Mouse (Mus musculus) heart, embryonic 13.5 days (tissue): Measurements from ENCODE around the gene Rcor3. TPM values are rescaled to one million over a fixed set of nuclear protein-coding genes. Genes with fewer than 3 reads are reported as not detected.

ENCODE experiments used
- ATAC-seq: fragments of 200-750 bp; cut with Nextera tagmentation; 2 replicates; pipeline ENCODE4 v1.8.0; 2017; ENCODE audit warnings: moderate TSS enrichment; ENCODE audit not compliant: insufficient number of reproducible peaks, low FRiP score, low TSS enrichment; ENCODE audit errors: extremely low read depth
- H3K27ac ChIP-seq: fragments of 300-500 bp; sonication (generic); replicated peaks from 2 replicates; pipeline ENCODE4 v1.5.1; 2015; ENCODE audit warnings: moderate library complexity, mild to moderate bottlenecking, inconsistent platforms
- H3K27me3 ChIP-seq: fragments of 300-500 bp; sonication (generic); replicated peaks from 2 replicates; pipeline ENCODE4 v1.6.1; 2015; ENCODE audit warnings: mild to moderate bottlenecking, inconsistent platforms
- H3K36me3 ChIP-seq: fragments of 300-500 bp; sonication (generic); 2 replicates; pipeline ENCODE4 v1.6.1; 2015; ENCODE audit warnings: mild to moderate bottlenecking, inconsistent platforms
- H3K4me1 ChIP-seq: fragments of 300-500 bp; sonication (generic); 2 replicates; pipeline ENCODE4 v1.6.1; 2015; ENCODE audit warnings: inconsistent platforms
- H3K4me2 ChIP-seq: fragments of 300-500 bp; sonication (generic); 2 replicates; pipeline ENCODE4 v1.6.1; 2015; ENCODE audit warnings: inconsistent platforms, mild to moderate bottlenecking, moderate library complexity
- H3K4me3 ChIP-seq: fragments of 300-500 bp; sonication (generic); 2 replicates; pipeline ENCODE4 v1.5.1; 2015; ENCODE audit warnings: moderate library complexity, mild to moderate bottlenecking, inconsistent platforms
- H3K9ac ChIP-seq: fragments of 300-500 bp; sonication (generic); 2 replicates; pipeline ENCODE4 v1.6.1; 2015; ENCODE audit warnings: inconsistent platforms, mild to moderate bottlenecking, moderate library complexity
- H3K9me3 ChIP-seq: fragments of 300-500 bp; sonication (generic); 2 replicates; pipeline ENCODE4 v1.6.1; 2016; ENCODE audit warnings: inconsistent platforms
- WGBS: fragments of 180-500 bp; shearing (Covaris S2); methylation state at CpG from one replicate; pipeline ENCODE4 v1.1.7; 2015; ENCODE audit warnings: mixed read lengths; 5-methylcytosine and 5-hydroxymethylcytosine counted together
- polyA plus RNA-seq: library from polyadenylated mRNA; unstranded; fragments of >200 nt; fragmentation: Nextera tagmentation; extraction: Ambion mirVana; gene quantifications from 2 replicates; pipeline ENCODE4 v1.2.1, GENCODE M21; 2015

Gene Rcor3
- polyA plus RNA-seq = 27.7 and 30.4 TPM in 2 replicates

- Histone ChIP-seq H3K4me2 (peak within 1 kb of the TSS; percentile 93), H3K9ac (peak within 1 kb of the TSS; percentile 97), H3K4me1 (peaks cover 26% of the 10 kb centered on the region), H3K4me3 (peak within 1 kb of the TSS; percentile 89), H3K9me3 (no peaks in the 10 kb centered on the region), H3K36me3 (peaks cover 9% of the 10 kb centered on the region), H3K27ac (peak within 1 kb of the TSS; percentile 99), H3K27me3 (no peaks in the 10 kb centered on the region)
- under 1% methylated on average over 48 of the region's 88 CpGs for WGBS
- ATAC-seq = peak; percentile 81
Measured at GRCm38 (mm10) chr1:192137926-192138910, at the start of gene Rcor3. TSS of gene Rcor3 (minus strand) at chr1:192138062.

DNA sequence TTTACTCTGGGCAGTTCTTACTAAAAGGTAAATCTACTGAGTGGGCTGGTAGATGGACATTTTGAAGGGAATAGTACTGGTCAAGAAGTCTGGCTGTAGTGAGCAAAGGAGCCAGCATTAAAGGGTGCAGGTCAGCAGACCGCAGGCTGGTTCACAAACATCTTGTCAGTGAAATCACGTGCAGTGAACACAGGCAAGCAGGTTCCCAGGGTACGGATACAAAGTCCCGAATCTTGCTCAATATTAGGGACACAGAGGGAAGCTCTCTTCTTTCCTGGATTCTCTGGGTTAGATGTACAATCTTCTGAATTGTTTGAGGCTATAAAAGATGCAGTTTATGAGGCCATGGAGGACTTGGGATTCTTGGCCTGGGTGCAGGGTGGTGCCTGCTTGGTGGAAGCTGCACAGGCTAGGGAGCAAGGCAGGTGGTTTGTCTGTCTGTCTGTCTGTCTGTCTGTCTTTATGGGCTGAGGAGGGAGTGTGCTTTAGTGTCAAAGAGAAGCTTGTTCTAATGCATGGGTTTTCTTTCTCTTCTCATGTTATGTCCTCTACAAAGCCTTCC, 43.9 kb upstream of the Rcor3 start:
- no peak overlapping the region for H3K9ac ChIP-seq
- peaks cover 5% of the 10 kb centered on the region; the same call in 1 of the 2 replicates for H3K9me3 ChIP-seq
- no peak overlapping the region for H3K27ac ChIP-seq
- ATAC-seq = no peak
- no peak overlapping the region for H3K4me3 ChIP-seq
- 0 out of 2 replicates have a peak, but pooled peaks cover 6% of the 10 kb centered on the region for H3K4me1 ChIP-seq
- H3K27me3 ChIP-seq = no peaks in the 10 kb centered on the region
- no peak overlapping the region for H3K4me2 ChIP-seq
- H3K36me3 ChIP-seq = no peaks in the 10 kb centered on the region
- 65% methylated on average over 4 of the region's 4 CpGs for WGBS

DNA sequence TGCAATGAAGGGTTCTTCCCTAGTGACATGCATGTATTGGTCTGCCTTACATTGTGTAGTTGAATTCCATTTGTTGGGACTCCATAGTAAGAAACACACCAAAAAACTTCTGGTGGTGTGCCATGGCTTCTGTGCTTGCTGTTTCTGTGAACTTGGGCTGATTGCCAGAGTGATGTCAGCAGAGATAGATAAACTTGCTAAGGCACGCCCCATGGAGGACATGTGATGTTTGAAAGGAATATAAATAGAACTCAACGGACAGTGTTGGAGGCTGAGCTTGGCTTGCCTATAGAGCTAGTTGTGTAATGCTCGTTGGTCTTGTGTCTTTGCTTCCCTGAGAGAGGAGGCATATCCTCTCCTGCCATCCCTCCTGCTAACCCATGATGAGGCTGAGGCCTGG, 42.0 kb upstream of the Rcor3 start:
- Histone ChIP-seq H3K4me2 (no peak overlapping the region), H3K27ac (no peak overlapping the region), H3K9ac (no peak overlapping the region), H3K27me3 (no peaks in the 10 kb centered on the region), H3K4me3 (no peak overlapping the region), H3K4me1 (0 out of 2 replicates have a peak, but pooled peaks cover 6% of the 10 kb centered on the region), H3K36me3 (no peaks in the 10 kb centered on the region), H3K9me3 (peaks cover 5% of the 10 kb centered on the region; the same call in 1 of the 2 replicates)
- WGBS = 28% methylated on average over 3 of the region's 3 CpGs
- no peak for ATAC-seq

GRCm38 (mm10) chr1:192171477-192171876, 33.6 kb upstream of the Rcor3 start:
- no peaks in the 10 kb centered on the region for H3K36me3 ChIP-seq
- no peaks in the 10 kb centered on the region for H3K4me1 ChIP-seq
- no peaks in the 10 kb centered on the region for H3K9me3 ChIP-seq
- no peaks in the 10 kb centered on the region for H3K27me3 ChIP-seq
- no peak overlapping the region for H3K4me3 ChIP-seq
- no peak overlapping the region for H3K4me2 ChIP-seq
- WGBS = 86% methylated on average over 3 of the region's 3 CpGs
- H3K27ac ChIP-seq = no peak overlapping the region
- no peak overlapping the region for H3K9ac ChIP-seq
- ATAC-seq = no peak

GRCm38 (mm10) chr1:192151179-192151578, 13.3 kb upstream of the Rcor3 start:
- WGBS = 81% methylated on average over 4 of the region's 4 CpGs
- ATAC-seq = no peak
- H3K9ac ChIP-seq = no peak overlapping the region
- H3K4me2 ChIP-seq = no peak overlapping the region
- no peaks in the 10 kb centered on the region for H3K4me1 ChIP-seq
- no peak overlapping the region for H3K4me3 ChIP-seq
- no peaks in the 10 kb centered on the region for H3K9me3 ChIP-seq
- no peaks in the 10 kb centered on the region for H3K36me3 ChIP-seq
- no peaks in the 10 kb centered on the region for H3K27me3 ChIP-seq
- H3K27ac ChIP-seq = no peak overlapping the region

DNA sequence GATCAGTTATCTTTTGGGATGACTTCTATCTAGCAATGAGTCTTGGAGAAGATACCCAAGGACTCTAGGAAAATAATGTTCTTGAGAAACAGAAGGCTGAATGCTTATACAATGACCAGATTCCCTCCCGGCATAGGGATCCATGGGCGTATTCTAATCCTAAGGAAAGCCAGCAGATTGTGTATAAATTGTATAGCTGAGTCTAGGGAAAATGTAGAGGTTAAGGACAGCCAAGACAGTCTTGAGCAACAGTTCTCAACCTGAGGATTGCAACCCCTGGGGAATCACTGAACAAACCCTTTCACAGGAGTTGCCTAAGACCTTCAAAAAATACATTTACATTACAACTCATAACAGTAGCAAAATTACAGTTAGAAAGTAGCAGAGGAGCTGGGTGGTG, 2.5 kb upstream of the Rcor3 start:
- no peaks in the 10 kb centered on the region for H3K9me3 ChIP-seq
- no peak overlapping the region for H3K4me3 ChIP-seq
- H3K4me2 ChIP-seq = no peak overlapping the region
- no peak overlapping the region for H3K27ac ChIP-seq
- H3K9ac ChIP-seq = no peak overlapping the region
- H3K36me3 ChIP-seq = no peaks in the 10 kb centered on the region
- no peaks in the 10 kb centered on the region for H3K27me3 ChIP-seq
- WGBS = 97% methylated on average over 2 of the region's 2 CpGs
- peaks cover 20% of the 10 kb centered on the region for H3K4me1 ChIP-seq
- ATAC-seq = no peak

DNA sequence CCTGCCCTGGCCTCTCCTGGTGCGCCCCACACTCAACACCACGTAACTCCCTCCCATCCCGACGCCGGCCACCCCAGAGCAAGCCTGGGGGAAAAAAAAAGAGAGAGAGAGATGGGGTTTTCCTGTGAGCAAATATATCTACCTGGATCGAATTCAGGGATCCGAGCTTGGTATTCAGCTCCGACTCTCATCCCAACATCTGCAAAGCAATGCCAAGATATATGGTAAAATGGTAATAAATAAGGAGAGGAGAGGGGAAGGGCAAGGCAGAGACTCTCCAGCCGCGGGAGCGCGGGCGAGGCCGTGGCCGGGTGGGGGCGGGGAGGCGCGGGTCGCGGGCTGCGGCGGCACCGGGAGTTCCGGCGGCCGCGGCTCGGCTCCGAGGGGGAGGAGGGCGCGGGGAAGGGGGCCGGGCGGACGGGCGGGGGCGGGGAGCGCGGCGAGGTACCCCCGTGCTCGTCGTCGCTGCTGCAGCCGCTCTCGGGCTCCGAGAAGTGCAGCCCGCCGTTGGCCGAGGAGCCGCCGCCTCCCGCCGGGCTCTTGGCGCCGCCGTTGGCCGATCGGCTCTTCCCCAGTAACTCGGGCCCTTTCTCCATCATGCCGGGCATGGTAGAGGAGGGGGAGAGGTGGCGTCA, 454 bp downstream of the Rcor3 start:
- H3K4me2 ChIP-seq = peak overlapping the region; percentile 93
- H3K9ac ChIP-seq = peak overlapping the region; percentile 97
- no peaks in the 10 kb centered on the region for H3K27me3 ChIP-seq
- H3K4me1 ChIP-seq = peaks cover 26% of the 10 kb centered on the region
- H3K9me3 ChIP-seq = no peaks in the 10 kb centered on the region
- peaks cover 9% of the 10 kb centered on the region for H3K36me3 ChIP-seq
- peak overlapping the region; percentile 99 for H3K27ac ChIP-seq
- H3K4me3 ChIP-seq = peak overlapping the region; percentile 89
- WGBS = 0% methylated on average over 25 of the region's 61 CpGs
- peak; percentile 2 for ATAC-seq

DNA sequence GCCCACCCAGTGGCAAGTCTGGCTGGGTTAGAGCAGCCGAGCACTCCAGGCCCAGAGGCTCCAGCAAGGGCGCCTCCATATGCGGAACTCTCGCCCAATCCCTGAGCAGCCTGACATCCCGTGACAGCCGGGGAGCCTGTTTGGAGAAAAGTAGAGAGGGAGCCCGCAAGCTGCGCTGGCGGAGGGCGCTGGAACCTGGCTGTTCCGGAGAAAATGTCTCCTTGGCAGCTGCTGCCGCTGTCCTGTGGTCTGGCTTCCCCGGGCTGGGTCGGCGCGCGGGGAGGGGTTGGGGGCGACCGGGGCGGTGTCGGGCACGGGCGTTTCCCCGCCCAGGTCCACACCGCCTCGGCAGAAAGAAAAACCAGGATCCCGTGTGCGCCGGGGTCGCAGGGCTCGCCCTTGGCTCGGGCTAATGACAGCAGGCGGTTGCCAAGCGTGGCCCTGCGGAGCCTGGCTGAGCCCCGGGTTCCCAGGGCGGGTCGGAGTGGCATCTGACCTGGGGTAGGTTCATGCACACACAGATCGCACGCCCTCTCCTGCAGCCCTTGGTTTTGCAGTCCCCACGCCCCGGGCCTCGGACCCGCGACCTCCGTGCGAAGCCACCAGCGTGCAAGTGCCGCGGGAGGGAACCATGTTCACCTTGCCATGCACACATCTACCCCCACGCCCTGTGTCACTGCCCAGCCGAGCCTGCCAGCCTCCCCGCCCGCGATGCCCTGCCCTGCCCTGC, 1.1 kb downstream of the Rcor3 start:
- Histone ChIP-seq H3K36me3 (peaks cover 9% of the 10 kb centered on the region), H3K27ac (peak overlapping the region; percentile 99), H3K4me1 (peaks cover 26% of the 10 kb centered on the region), H3K9ac (peak overlapping the region; percentile 97), H3K27me3 (no peaks in the 10 kb centered on the region), H3K4me3 (peak overlapping the region; percentile 89), H3K4me2 (peak overlapping the region; percentile 93), H3K9me3 (no peaks in the 10 kb centered on the region)
- ATAC-seq = peak; percentile 68
- WGBS = under 1% methylated on average over 52 of the region's 55 CpGs

DNA sequence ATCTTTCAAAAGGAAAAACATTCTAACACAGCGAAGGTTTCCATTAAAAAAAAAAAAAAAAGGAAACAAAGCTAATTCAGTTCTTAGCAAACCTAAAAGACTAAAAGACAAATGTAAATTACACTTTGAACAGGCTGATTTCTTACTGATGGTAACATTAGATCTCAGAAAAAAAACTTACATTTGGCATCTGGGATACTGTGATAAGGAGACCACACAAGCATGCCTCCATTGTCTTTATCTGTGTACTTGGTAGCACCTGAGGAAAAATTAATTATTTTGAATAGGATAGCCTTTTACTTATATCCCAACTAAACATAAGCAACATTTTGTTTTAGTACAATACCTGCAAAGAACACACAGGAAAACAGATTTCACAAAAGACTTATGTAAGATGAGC, 7.7 kb downstream of the Rcor3 start:
- no peak overlapping the region for H3K9ac ChIP-seq
- no peak for ATAC-seq
- H3K9me3 ChIP-seq = no peaks in the 10 kb centered on the region
- no peaks in the 10 kb centered on the region for H3K27me3 ChIP-seq
- no peak overlapping the region for H3K27ac ChIP-seq
- no peak overlapping the region for H3K4me3 ChIP-seq
- peaks cover 54% of the 10 kb centered on the region for H3K36me3 ChIP-seq
- peaks cover 5% of the 10 kb centered on the region for H3K4me1 ChIP-seq
- WGBS = 85% methylated on average over 1 of the region's 1 CpGs
- no peak overlapping the region for H3K4me2 ChIP-seq

- ATAC-seq = no peak
- H3K36me3 ChIP-seq = peaks cover 64% of the 10 kb centered on the region
- H3K27me3 ChIP-seq = no peaks in the 10 kb centered on the region
- no peak overlapping the region for H3K9ac ChIP-seq
- H3K4me3 ChIP-seq = no peak overlapping the region
- no peaks in the 10 kb centered on the region for H3K4me1 ChIP-seq
- 85% methylated on average over 8 of the region's 8 CpGs for WGBS
- no peak overlapping the region for H3K27ac ChIP-seq
- H3K9me3 ChIP-seq = no peaks in the 10 kb centered on the region
- no peak overlapping the region for H3K4me2 ChIP-seq
Measured at GRCm38 (mm10) chr1:192128343-192128742, 9.5 kb downstream of the Rcor3 start.

DNA sequence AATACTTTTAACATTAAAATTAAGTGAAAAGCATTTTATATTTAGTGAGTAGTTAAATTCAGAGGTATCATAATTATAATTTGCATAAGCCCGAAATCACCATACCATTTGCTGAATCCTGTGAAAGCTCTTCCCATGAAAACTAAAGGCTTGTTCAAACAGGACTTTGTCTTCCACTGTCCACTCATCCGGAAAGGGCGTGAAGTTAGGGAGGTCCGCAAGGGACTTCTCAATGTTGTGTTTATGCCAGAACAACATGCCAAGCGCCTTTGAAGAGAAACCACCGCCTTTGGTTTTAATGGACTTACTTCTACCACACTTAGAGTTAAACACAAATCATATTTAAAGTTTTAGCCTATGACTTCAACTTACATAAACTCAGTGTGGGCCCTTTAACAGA, 12.1 kb downstream of the Rcor3 start:
- Histone ChIP-seq H3K9me3 (no peaks in the 10 kb centered on the region), H3K4me2 (no peak overlapping the region), H3K36me3 (peaks cover 85% of the 10 kb centered on the region), H3K9ac (no peak overlapping the region), H3K27ac (no peak overlapping the region), H3K4me3 (no peak overlapping the region), H3K4me1 (peaks cover 12% of the 10 kb centered on the region), H3K27me3 (no peaks in the 10 kb centered on the region)
- WGBS = 94% methylated on average over 6 of the region's 6 CpGs
- no peak for ATAC-seq
